In genomic region chr1:150769836-150770235, GRCm38 (mm10) we compare ENCODE assay signal across 31 mouse cellular contexts.
DNase-seq lines count a peak whose midpoint lies in the region; ATAC-seq and TF ChIP-seq lines count a peak whose summit lies in the region.
"Had no signal": no experiment of that assay in that cellular context is flagged by ENCODE, and none has a peak within 500 bp of the region (broad histone marks: within the 10 kb centered on the region; RNA-seq: fewer than 3 reads in every experiment).

No protein-coding gene starts in this region.

- TF ChIP-seq POLR2A in limb, embryonic 14.5 days (IDR thresholded peaks at IDR 0.05; ENCODE audit: borderline replicate concordance, extremely low read depth, insufficient read depth, insufficient read length) = no peak

- H3K9ac ChIP-seq in kidney, embryonic 16.5 days (replicated peaks; ENCODE audit: low read length) = no peak overlapping the region
- no peak overlapping the region for H3K9ac ChIP-seq in embryonic facial prominence, embryonic 12.5 days
- no peak overlapping the region for H3K9ac ChIP-seq in limb, embryonic 14.5 days (ENCODE audit: low read depth, low read length, severe bottlenecking)
- H3K9ac ChIP-seq: forebrain, embryonic 12.5 days; hindbrain, embryonic 14.5 days; kidney, embryonic 15.5 days; liver, embryonic 13.5 days; neural tube, embryonic 15.5 days; stomach, embryonic 15.5 days had no signal

- peaks cover 6% of the 10 kb centered on the region; the same call in 1 of the 2 replicates for H3K36me3 ChIP-seq in kidney, embryonic 16.5 days (ENCODE audit: insufficient read depth, low read length)
- H3K36me3 ChIP-seq in embryonic facial prominence, embryonic 12.5 days = peaks cover 8% of the 10 kb centered on the region; the same call in 1 of the 2 replicates
- H3K36me3 ChIP-seq in limb, embryonic 14.5 days (ENCODE audit: control insufficient read depth, insufficient read depth, low read length) = no peaks in the 10 kb centered on the region; the same call in 1 of the 2 replicates
- H3K36me3 ChIP-seq: forebrain, embryonic 12.5 days; liver, embryonic 13.5 days; neural tube, embryonic 15.5 days; stomach, embryonic 15.5 days had no signal

- 45% methylated on average over 2 of the region's 2 CpGs for WGBS in kidney, embryonic 16.5 days
- WGBS in embryonic facial prominence, embryonic 12.5 days = 18% methylated on average over 2 of the region's 2 CpGs
- WGBS in limb, embryonic 14.5 days = 16% methylated on average over 2 of the region's 2 CpGs

- H3K4me2 ChIP-seq in kidney, embryonic 16.5 days (replicated peaks; ENCODE audit: low read depth, low read length) = no peak overlapping the region
- no peak overlapping the region for H3K4me2 ChIP-seq in embryonic facial prominence, embryonic 12.5 days (replicated peaks)
- H3K4me2 ChIP-seq in limb, embryonic 14.5 days (replicated peaks; ENCODE audit: low read depth, low read length, severe bottlenecking) = no peak overlapping the region
- H3K4me2 ChIP-seq: forebrain, embryonic 12.5 days; heart, embryonic 11.5 days; hindbrain, embryonic 14.5 days; kidney, embryonic 15.5 days; liver, embryonic 13.5 days; neural tube, embryonic 15.5 days; stomach, embryonic 15.5 days had no signal

- H3K27me3 ChIP-seq in kidney, embryonic 16.5 days (ENCODE audit: insufficient read depth, low read length) = no peaks in the 10 kb centered on the region
- H3K27me3 ChIP-seq in embryonic facial prominence, embryonic 12.5 days = no peaks in the 10 kb centered on the region
- H3K27me3 ChIP-seq in limb, embryonic 14.5 days (ENCODE audit: control insufficient read depth, insufficient read depth, low read length) = no peaks in the 10 kb centered on the region
- H3K27me3 ChIP-seq: CH12.LX; forebrain, embryonic 12.5 days; kidney, embryonic 15.5 days; liver, embryonic 13.5 days; neural tube, embryonic 15.5 days; stomach, embryonic 15.5 days had no signal

- no peak overlapping the region for H3K4me3 ChIP-seq in kidney, embryonic 16.5 days (ENCODE audit: low read length)
- H3K4me3 ChIP-seq in embryonic facial prominence, embryonic 12.5 days = no peak overlapping the region
- H3K4me3 ChIP-seq in limb, embryonic 14.5 days (replicated peaks; ENCODE audit: low read length) = no peak overlapping the region
- H3K4me3 ChIP-seq: erythroblast, embryonic 14.5 days; forebrain, embryonic 12.5 days; kidney, embryonic 15.5 days; liver, embryonic 13.5 days; neural tube, embryonic 15.5 days; stomach, embryonic 15.5 days had no signal

- ATAC-seq in kidney, embryonic 16.5 days (ENCODE audit: low FRiP score, low TSS enrichment) = no peak
- ATAC-seq in embryonic facial prominence, embryonic 12.5 days (ENCODE audit: insufficient number of reproducible peaks, insufficient read depth, low FRiP score, low TSS enrichment) = no peak
- ATAC-seq in limb, embryonic 14.5 days (ENCODE audit: low FRiP score, low read depth) = peak; percentile 48; the same call in 1 of the 2 replicates
- ATAC-seq in CD4-positive, CD25-positive, alpha-beta regulatory T cell, adult 4 months = no peak
- ATAC-seq: inflammation-experienced regulatory T-cells, adult 6 months had no signal

- DNase-seq in kidney, adult 8-10 months = no peak
- DNase-seq in forelimb bud, embryonic 11.5 days (ENCODE audit: low read depth, low spot score) = peak; percentile 56
- DNase-seq in limb, embryonic 14.5 days (ENCODE audit: low spot score) = peak; percentile 54
- DNase-seq in layer of hippocampus, postnatal 25 days (ENCODE audit: extremely low spot score in 1 of 2, low spot score in 1 of 2) = no peak
- DNase-seq in MN1 (ENCODE audit: low spot score) = no peak
- DNase-seq: adrenal gland, postnatal 14 days; B cell, adult 2 months; cerebellum, adult 11 months; cerebellum, postnatal 10 days; gastrocnemius, postnatal 25 days; heart, adult 11 months; kidney, adult 11 months; liver, embryonic 13.5 days; lung, adult 18-20 months; lung, postnatal 10 days; midbrain, embryonic 14.5 days; retina, postnatal 1 day; right cerebral cortex, postnatal 14 days had no signal

- H3K4me1 ChIP-seq in kidney, embryonic 16.5 days (ENCODE audit: insufficient read depth, low read length) = no peaks in the 10 kb centered on the region
- H3K4me1 ChIP-seq in embryonic facial prominence, embryonic 12.5 days = peaks cover 22% of the 10 kb centered on the region
- peaks cover 20% of the 10 kb centered on the region for H3K4me1 ChIP-seq in limb, embryonic 14.5 days (ENCODE audit: control insufficient read depth, insufficient read depth, low read length)
- H3K4me1 ChIP-seq: kidney, embryonic 15.5 days; liver, embryonic 13.5 days; neural tube, embryonic 15.5 days; stomach, embryonic 15.5 days had no signal

- 0 out of 2 replicates have a peak overlapping the region, but pooled peaks have one; percentile 38 for H3K27ac ChIP-seq in kidney, embryonic 16.5 days (ENCODE audit: low read length)
- H3K27ac ChIP-seq in embryonic facial prominence, embryonic 12.5 days = peak overlapping the region; percentile 82
- H3K27ac ChIP-seq in limb, embryonic 14.5 days (replicated peaks; ENCODE audit: low read depth, low read length) = no peak overlapping the region
- H3K27ac ChIP-seq: forebrain, embryonic 12.5 days; hindbrain, embryonic 14.5 days; kidney, embryonic 15.5 days; liver, embryonic 13.5 days; macrophage; neural tube, embryonic 15.5 days; stomach, embryonic 15.5 days had no signal

- no peaks in the 10 kb centered on the region for H3K9me3 ChIP-seq in kidney, embryonic 16.5 days (ENCODE audit: low read length)
- no peaks in the 10 kb centered on the region for H3K9me3 ChIP-seq in embryonic facial prominence, embryonic 12.5 days
- H3K9me3 ChIP-seq in limb, embryonic 14.5 days (ENCODE audit: control insufficient read depth, low read length) = no peaks in the 10 kb centered on the region
- H3K9me3 ChIP-seq: forebrain, embryonic 12.5 days; kidney, embryonic 15.5 days; liver, embryonic 13.5 days; neural tube, embryonic 15.5 days; stomach, embryonic 15.5 days had no signal

Comparison
In these comparisons a context has a peak if more than half of its experiments do, and no peak if none do; other contexts are left out.
1. DNase-seq: peak in forelimb bud, embryonic 11.5 days (single experiment) and limb, embryonic 14.5 days (single experiment); none in kidney, adult 8-10 months (0 of 2), layer of hippocampus, postnatal 25 days (0 of 2) and MN1 (single experiment).